Mouse (Mus musculus) liver, embryonic 12.5 days (tissue): ENCODE data around the gene Myl6b. TPM values are rescaled to one million over a fixed set of nuclear protein-coding genes. Genes with fewer than 3 reads are reported as not detected.

Experiments used
- ATAC-seq: fragments of 200-750 bp; cut with Nextera tagmentation; 2 replicates; pipeline ENCODE4 v1.8.0; 2017; ENCODE audit warnings: moderate number of reproducible peaks, mild to moderate bottlenecking, moderate library complexity
- H3K27ac ChIP-seq: fragments of 300-500 bp; sonication (generic); 2 replicates; pipeline ENCODE4 v1.5.1; 2016; ENCODE audit warnings: mild to moderate bottlenecking
- H3K27me3 ChIP-seq: fragments of 300-500 bp; sonication (generic); replicated peaks from 2 replicates; pipeline ENCODE4 v1.6.1; 2016; ENCODE audit warnings: mild to moderate bottlenecking, moderate library complexity
- H3K36me3 ChIP-seq: fragments of 300-500 bp; sonication (generic); 2 replicates; pipeline ENCODE4 v1.6.1; 2016; ENCODE audit warnings: mild to moderate bottlenecking, moderate library complexity
- H3K4me1 ChIP-seq: fragments of 300-500 bp; sonication (generic); 2 replicates; pipeline ENCODE4 v1.6.1; 2016
- H3K4me2 ChIP-seq: fragments of 300-500 bp; sonication (generic); 2 replicates; pipeline ENCODE4 v1.6.1; 2016; ENCODE audit warnings: mild to moderate bottlenecking, moderate library complexity
- H3K4me3 ChIP-seq: fragments of 300-500 bp; sonication (generic); 2 replicates; pipeline ENCODE4 v1.5.1; 2016; ENCODE audit warnings: mild to moderate bottlenecking, moderate library complexity
- H3K9ac ChIP-seq: fragments of 300-500 bp; sonication (generic); 2 replicates; pipeline ENCODE4 v1.6.1; 2016; ENCODE audit warnings: mild to moderate bottlenecking, moderate library complexity
- H3K9me3 ChIP-seq: fragments of 300-500 bp; sonication (generic); replicated peaks from 2 replicates; pipeline ENCODE4 v1.6.1; 2016; ENCODE audit warnings: mild to moderate bottlenecking, moderate library complexity
- WGBS: fragments of 180-500 bp; shearing (Covaris S2); methylation state at CpG from one replicate; pipeline ENCODE4 v1.1.7; 2016; ENCODE audit not compliant: insufficient replicate concordance; 5-methylcytosine and 5-hydroxymethylcytosine counted together
- polyA plus RNA-seq: library from polyadenylated mRNA; unstranded; fragments of >200 nt; fragmentation: Nextera tagmentation; extraction: Ambion mirVana; gene quantifications from 2 replicates; pipeline ENCODE4 v1.2.1, GENCODE M21; 2016

Gene Myl6b
- polyA plus RNA-seq, 1 experiment from 2014 or later = 1.6 TPM

DNA sequence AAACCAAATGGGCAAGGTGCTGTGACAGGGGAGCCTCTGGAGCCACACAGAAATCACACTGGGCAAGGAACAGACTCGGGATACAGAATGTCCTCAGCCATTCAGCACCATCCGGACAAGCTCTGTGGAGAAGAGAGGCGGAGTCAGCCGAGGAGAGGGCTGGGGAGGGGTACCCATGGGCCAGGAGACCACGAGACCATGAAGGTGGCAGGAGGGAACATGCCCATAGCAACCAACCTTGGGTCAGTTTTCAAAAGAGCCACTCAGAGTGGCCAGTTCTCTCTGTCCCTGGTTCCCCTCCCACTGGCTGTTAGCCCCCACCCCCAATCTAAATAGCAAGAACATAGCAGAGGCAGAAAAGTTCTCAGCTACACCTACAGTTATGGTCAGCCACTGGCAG lies 7.6 kb downstream of the Myl6b start:
- Histone ChIP-seq H3K27ac (0 out of 2 replicates have a peak overlapping the region, but pooled peaks have one; percentile 90), H3K4me2 (peak overlapping the region; percentile 92), H3K4me1 (peaks cover 49% of the 10 kb centered on the region), H3K27me3 (no peaks in the 10 kb centered on the region), H3K9me3 (no peaks in the 10 kb centered on the region), H3K4me3 (0 out of 2 replicates have a peak overlapping the region, but pooled peaks have one; percentile 86), H3K36me3 (peaks cover 64% of the 10 kb centered on the region), H3K9ac (0 out of 2 replicates have a peak overlapping the region, but pooled peaks have one; percentile 17)
- ATAC-seq = no peak
- WGBS = 63% methylated on average over 5 of the region's 5 CpGs

- Histone ChIP-seq H3K36me3 (peaks cover 70% of the 10 kb centered on the region), H3K4me1 (peaks cover 43% of the 10 kb centered on the region), H3K27ac (peak overlapping the region; percentile 61; the same call in 1 of the 2 replicates), H3K9ac (no peak overlapping the region; the same call in 1 of the 2 replicates), H3K4me2 (no peak overlapping the region), H3K27me3 (no peaks in the 10 kb centered on the region), H3K9me3 (no peaks in the 10 kb centered on the region), H3K4me3 (no peak overlapping the region)
- 76% methylated on average over 5 of the region's 5 CpGs for whole genome bisulfite sequencing
- ATAC-seq = no peak
These were observed 8.3 kb downstream of the Myl6b start for GRCm38 (mm10) chr10:128490232-128490631.

DNA sequence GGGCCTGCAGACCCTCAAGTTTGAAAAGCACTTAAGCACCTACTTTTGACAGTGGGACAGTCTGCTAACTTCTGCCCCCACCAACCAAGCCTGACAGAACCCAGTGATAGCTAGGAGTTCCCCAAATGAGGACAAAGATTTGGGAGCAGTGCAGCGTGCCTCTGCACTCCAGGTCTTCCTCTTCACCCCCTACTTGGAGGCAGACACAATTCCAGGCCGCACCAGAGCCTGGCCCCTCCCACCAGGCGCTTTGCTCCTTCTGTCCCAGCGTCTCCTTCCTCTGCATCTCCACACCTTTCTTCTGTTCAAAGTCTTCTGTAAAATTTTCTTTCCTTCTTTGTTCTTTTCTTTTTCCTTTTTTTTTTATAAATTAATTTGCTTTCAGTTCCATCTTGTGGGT lies 8.7 kb downstream of the Myl6b start:
- H3K4me2 ChIP-seq = no peak overlapping the region
- 68% methylated on average over 4 of the region's 4 CpGs for WGBS
- H3K4me3 ChIP-seq = no peak overlapping the region
- peaks cover 39% of the 10 kb centered on the region for H3K4me1 ChIP-seq
- no peak overlapping the region; the same call in 1 of the 2 replicates for H3K9ac ChIP-seq
- H3K27ac ChIP-seq = peak overlapping the region; percentile 61; the same call in 1 of the 2 replicates
- no peak for ATAC-seq
- peaks cover 74% of the 10 kb centered on the region for H3K36me3 ChIP-seq
- H3K27me3 ChIP-seq = no peaks in the 10 kb centered on the region
- no peaks in the 10 kb centered on the region for H3K9me3 ChIP-seq

GRCm38 (mm10) chr10:128489380-128489779 lies 9.1 kb downstream of the Myl6b start:
- Histone ChIP-seq H3K4me3 (no peak overlapping the region), H3K27ac (no peak overlapping the region), H3K9me3 (no peaks in the 10 kb centered on the region)

GRCm38 (mm10) chr10:128488776-128489175 lies 9.7 kb downstream of the Myl6b start:
- no peak for ATAC-seq
- Histone ChIP-seq H3K9me3 (no peaks in the 10 kb centered on the region), H3K27me3 (no peaks in the 10 kb centered on the region), H3K36me3 (peaks cover 84% of the 10 kb centered on the region), H3K4me3 (no peak overlapping the region), H3K27ac (no peak overlapping the region), H3K9ac (no peak overlapping the region), H3K4me2 (no peak overlapping the region), H3K4me1 (peaks cover 35% of the 10 kb centered on the region)
- WGBS = 79% methylated on average over 4 of the region's 4 CpGs

More at GRCm38 (mm10) chr10:128489380-128489779, 9.1 kb downstream of the Myl6b start:
- no peak for ATAC-seq
- H3K36me3 ChIP-seq = peaks cover 78% of the 10 kb centered on the region
- 56% methylated on average over 5 of the region's 5 CpGs for WGBS
- no peak overlapping the region for H3K4me2 ChIP-seq
- H3K9ac ChIP-seq = no peak overlapping the region
- H3K4me1 ChIP-seq = peaks cover 35% of the 10 kb centered on the region
- H3K27me3 ChIP-seq = no peaks in the 10 kb centered on the region

- Histone ChIP-seq H3K4me3 (no peak overlapping the region), H3K4me2 (no peak overlapping the region), H3K27ac (no peak overlapping the region), H3K36me3 (peaks cover 91% of the 10 kb centered on the region), H3K9me3 (no peaks in the 10 kb centered on the region), H3K27me3 (no peaks in the 10 kb centered on the region), H3K9ac (no peak overlapping the region), H3K4me1 (peaks cover 35% of the 10 kb centered on the region)
- no peak for ATAC-seq
- 90% methylated on average over 22 of the region's 22 CpGs for WGBS
These were observed 10.4 kb downstream of the Myl6b start for GRCm38 (mm10) chr10:128487861-128488712.

DNA sequence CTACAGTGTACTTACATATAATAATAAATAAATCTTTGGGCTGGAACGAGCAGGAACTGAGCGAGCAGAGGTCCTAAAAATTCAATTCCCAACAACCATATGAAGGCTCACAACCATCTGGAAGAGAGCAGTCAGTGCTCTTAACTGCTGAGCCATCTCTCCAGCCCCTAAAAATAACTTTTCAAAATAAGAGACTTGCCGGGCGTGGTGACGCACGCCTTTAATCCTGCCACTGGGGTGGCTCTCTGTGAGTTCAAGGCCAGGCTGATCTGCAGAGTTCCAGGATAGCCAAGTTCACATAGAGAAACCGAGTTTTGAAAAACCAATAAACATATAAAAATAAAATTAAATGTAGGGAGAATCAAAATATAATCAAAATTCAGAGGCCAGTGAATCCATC lies 12.1 kb downstream of the Myl6b start:
- Histone ChIP-seq H3K27me3 (no peaks in the 10 kb centered on the region), H3K4me3 (no peak overlapping the region), H3K9me3 (no peaks in the 10 kb centered on the region), H3K27ac (no peak overlapping the region), H3K4me1 (peaks cover 20% of the 10 kb centered on the region), H3K4me2 (no peak overlapping the region), H3K36me3 (peaks cover 97% of the 10 kb centered on the region), H3K9ac (no peak overlapping the region)
- ATAC-seq = no peak
- 78% methylated on average over 7 of the region's 7 CpGs for WGBS

DNA sequence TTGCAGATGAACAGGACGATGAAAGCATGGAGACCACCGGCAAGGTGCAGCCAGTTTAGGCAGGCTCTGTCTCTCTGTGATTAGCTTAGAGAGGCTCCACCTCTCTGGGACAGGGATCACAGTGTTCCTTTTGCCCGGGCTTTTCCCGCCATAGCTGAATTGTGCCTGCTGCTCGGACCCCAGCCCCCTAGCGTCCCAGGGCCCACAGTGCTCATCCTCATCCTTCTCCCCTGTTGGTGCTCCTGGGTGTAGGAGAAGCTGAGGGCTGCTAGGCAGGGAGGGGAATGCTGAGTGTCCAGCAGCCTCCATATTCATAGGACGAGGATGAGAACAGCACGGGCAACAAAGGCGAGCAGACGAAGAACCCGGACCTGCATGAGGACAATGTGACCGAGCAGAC lies 24.1 kb downstream of the Myl6b start:
- Histone ChIP-seq H3K27me3 (no peaks in the 10 kb centered on the region), H3K4me3 (no peak overlapping the region), H3K27ac (no peak overlapping the region), H3K9me3 (no peaks in the 10 kb centered on the region), H3K36me3 (peaks cover 92% of the 10 kb centered on the region), H3K4me1 (no peaks in the 10 kb centered on the region), H3K9ac (no peak overlapping the region), H3K4me2 (no peak overlapping the region)
- WGBS = 85% methylated on average over 12 of the region's 12 CpGs
- ATAC-seq = no peak

DNA sequence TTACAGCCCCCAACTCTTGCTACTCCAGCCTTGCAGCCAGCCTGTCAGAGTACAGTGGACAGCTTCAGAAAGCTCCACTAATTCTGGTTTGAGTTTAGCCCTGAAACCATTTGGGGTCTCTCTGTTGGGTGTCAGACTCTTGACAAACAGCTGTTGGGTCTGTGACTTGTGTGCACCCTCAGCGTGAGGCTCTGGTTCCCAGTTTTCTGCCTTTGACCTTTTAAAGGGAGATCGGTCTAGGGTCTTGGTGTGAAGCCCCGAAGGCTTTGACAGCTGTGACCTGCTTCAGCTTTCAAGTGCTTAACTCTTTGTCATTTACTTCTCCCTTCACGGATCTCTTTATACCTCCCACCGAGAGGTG lies 38.2 kb downstream of the Myl6b start:
- Histone ChIP-seq H3K27me3 (no peaks in the 10 kb centered on the region), H3K4me2 (peak overlapping the region; percentile 89), H3K27ac (peak overlapping the region; percentile 97), H3K4me3 (peak overlapping the region; percentile 97), H3K9ac (peak overlapping the region; percentile 97), H3K4me1 (peaks cover 26% of the 10 kb centered on the region), H3K9me3 (no peaks in the 10 kb centered on the region), H3K36me3 (peaks cover 44% of the 10 kb centered on the region)
- WGBS = 31% methylated on average over 5 of the region's 5 CpGs
- no peak for ATAC-seq

- Histone ChIP-seq H3K36me3 (peaks cover 38% of the 10 kb centered on the region), H3K27ac (peak overlapping the region; percentile 97), H3K27me3 (no peaks in the 10 kb centered on the region), H3K4me2 (peak overlapping the region; percentile 89), H3K9ac (peak overlapping the region; percentile 97), H3K4me3 (peak overlapping the region; percentile 97), H3K4me1 (peaks cover 26% of the 10 kb centered on the region), H3K9me3 (no peaks in the 10 kb centered on the region)
- peak; percentile 82 for ATAC-seq
- WGBS = 1% methylated on average over 54 of the region's 67 CpGs
These were observed 38.8 kb downstream of the Myl6b start for GRCm38 (mm10) chr10:128459409-128460269.

- ATAC-seq = peak; percentile 85
- H3K4me1 ChIP-seq = peaks cover 26% of the 10 kb centered on the region
These were observed 39.6 kb downstream of the Myl6b start, which contains the start of gene Smarcc2 for GRCm38 (mm10) chr10:128458719-128459408. Smarcc2 (plus strand) TSS chr10:128459248.

More at GRCm38 (mm10) chr10:128458719-128459408, 39.6 kb downstream of the Myl6b start, which contains the start of gene Smarcc2:
- H3K4me3 ChIP-seq = peak within 1 kb of the TSS; percentile 97
- H3K9me3 ChIP-seq = no peaks in the 10 kb centered on the region
- H3K4me2 ChIP-seq = peak within 1 kb of the TSS; percentile 93
- peaks cover 30% of the 10 kb centered on the region for H3K36me3 ChIP-seq
- H3K9ac ChIP-seq = peak within 1 kb of the TSS; percentile 97
- WGBS = 2% methylated on average over 81 of the region's 86 CpGs
- no peaks in the 10 kb centered on the region for H3K27me3 ChIP-seq
- peak within 1 kb of the TSS; percentile 97 for H3K27ac ChIP-seq
